Mouse (Mus musculus) CD4-positive, CD25-positive, alpha-beta regulatory T cell, adult 9 weeks (primary cell): ENCODE results near the gene Snai1. TPM values are rescaled to one million over a fixed set of nuclear protein-coding genes. Genes with fewer than 3 reads are reported as not detected.

Experiments
- polyA plus RNA-seq: library from polyadenylated mRNA; unstranded; fragments of 100-300 nt; shearing (Covaris generic); gene quantifications from one replicate; pipeline ENCODE4 v1.2.1, GENCODE M21; 2017

Snai1 gene
- 0.17 TPM for polyA plus RNA-seq

GRCm38 (mm10) chr2:167537476-167538297 lies at the start of gene Snai1:
Snai1 (plus strand) TSS chr2:167538195.

DNA sequence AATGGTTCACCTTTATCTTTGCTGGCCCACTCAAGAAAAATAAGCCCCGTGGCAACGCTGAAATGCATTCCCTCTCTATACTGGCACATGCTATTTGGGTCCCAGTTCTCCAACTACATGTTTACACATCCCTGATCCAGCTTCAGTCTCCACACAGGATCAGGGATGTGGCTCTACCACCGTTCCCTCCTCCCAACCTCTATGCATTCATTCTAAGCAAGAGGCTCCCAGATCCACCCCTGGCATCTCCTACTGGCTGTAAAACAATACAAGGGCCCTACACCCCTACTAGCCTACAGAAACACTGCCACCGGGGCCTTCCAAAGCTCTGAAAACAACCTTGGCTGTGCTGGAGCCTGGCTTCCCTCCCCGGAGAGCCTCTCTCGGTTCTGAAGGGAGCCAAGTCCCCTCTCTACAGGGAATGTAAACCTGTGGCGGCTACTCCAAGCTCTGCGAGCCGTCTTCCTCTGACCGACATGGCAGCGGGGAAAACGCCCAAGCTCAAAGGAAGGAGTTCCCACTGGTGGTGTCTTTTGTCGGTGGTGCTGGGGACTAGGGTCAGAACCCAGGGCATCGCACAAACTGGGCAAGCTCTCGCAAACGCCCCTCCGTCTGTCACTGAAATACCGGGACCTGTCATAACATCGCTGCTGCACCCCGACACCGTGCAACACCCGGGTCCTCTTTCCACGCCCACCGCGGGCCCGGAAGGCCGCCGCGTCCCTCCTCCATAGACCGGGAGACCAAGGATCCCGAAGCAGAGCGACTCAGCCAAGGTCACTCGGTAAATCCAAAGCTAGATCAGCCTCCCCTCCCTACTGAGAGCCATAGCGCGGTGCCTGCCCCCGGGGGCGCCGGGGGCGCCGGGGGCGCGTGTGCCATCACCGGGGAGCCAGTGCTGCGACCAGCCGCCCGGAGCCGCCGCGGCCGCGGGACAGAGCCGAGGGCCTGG lies 46.0 kb upstream of the Snai1 start, which contains the start of gene Rnf114:
Gene Rnf114, plus strand, starts transcription at position 889 of the 952 bp plus-strand sequence.

GRCm38 (mm10) chr2:167492713-167493636 lies 45.0 kb upstream of the Snai1 start, which contains the start of gene Spata2:
Spata2 (minus strand) TSS chr2:167492887.

Other genes starting within 250 kb of the Snai1 start
- 4.5 TPM for gene B4galt5, start 189.0 kb upstream of the Snai1 start, polyA plus RNA-seq
- gene Slc9a8, start 116.5 kb upstream of the Snai1 start, polyA plus RNA-seq: 91.4 TPM
- gene Rnf114, start 45.5 kb upstream of the Snai1 start, polyA plus RNA-seq: 302 TPM
- gene Spata2, start 45.3 kb upstream of the Snai1 start, polyA plus RNA-seq: 39.3 TPM
- gene Ube2v1, start 93.9 kb downstream of the Snai1 start, polyA plus RNA-seq: 371 TPM
- gene Gm20431, start 123.3 kb downstream of the Snai1 start, polyA plus RNA-seq: not detected
- 0.19 TPM for gene Cebpb, start 150.7 kb downstream of the Snai1 start, polyA plus RNA-seq
- gene Tmem189, start 151.6 kb downstream of the Snai1 start, polyA plus RNA-seq: 9.8 TPM